Mouse (Mus musculus): Measurements from ENCODE around the gene Gm49630.

Gm49630 gene

GRCm38 (mm10) chr17:7366676-7367374 lies 5.0 kb downstream of the Gm49630 start:
- 35% methylated on average over 5 of the region's 7 CpGs for WGBS

- 40% methylated on average over 1 of the region's 1 CpGs for WGBS
Measured at GRCm38 (mm10) chr17:7366265-7366664, 5.5 kb downstream of the Gm49630 start.

DNA sequence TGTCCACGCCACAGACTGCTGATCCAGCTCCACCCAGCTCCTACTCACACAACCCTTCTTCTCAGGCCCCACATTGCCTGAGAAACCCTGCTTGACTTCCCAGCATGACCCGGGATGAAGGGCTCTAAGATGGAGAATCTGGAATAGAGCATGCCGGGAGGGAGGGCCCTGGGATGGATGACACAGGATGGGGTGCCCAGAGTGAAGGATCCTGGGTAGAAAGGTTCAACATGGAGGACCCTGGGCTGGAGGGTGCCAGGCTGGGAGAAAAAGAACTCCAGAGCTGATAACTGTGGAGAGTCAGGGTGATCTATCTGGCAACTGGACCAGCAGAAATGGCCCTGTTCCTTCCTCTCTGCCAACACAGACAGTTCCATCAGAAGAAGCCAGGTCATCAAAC lies 6.2 kb downstream of the Gm49630 start:
- no CpG with 5 or more reads among the region's 3 CpGs for WGBS

GRCm38 (mm10) chr17:7360749-7361465 lies 10.9 kb downstream of the Gm49630 start:
- WGBS: 73% methylated on average over 9 of the region's 9 CpGs

- 83% methylated on average over 4 of the region's 4 CpGs for WGBS
Measured at GRCm38 (mm10) chr17:7359806-7360205, 12.0 kb downstream of the Gm49630 start.

- 90% methylated on average over 1 of the region's 1 CpGs for WGBS
Measured at GRCm38 (mm10) chr17:7352596-7352995, 19.2 kb downstream of the Gm49630 start, which contains the start of gene Ttll2. TSS of gene Ttll2 (minus strand) at chr17:7352696.

DNA sequence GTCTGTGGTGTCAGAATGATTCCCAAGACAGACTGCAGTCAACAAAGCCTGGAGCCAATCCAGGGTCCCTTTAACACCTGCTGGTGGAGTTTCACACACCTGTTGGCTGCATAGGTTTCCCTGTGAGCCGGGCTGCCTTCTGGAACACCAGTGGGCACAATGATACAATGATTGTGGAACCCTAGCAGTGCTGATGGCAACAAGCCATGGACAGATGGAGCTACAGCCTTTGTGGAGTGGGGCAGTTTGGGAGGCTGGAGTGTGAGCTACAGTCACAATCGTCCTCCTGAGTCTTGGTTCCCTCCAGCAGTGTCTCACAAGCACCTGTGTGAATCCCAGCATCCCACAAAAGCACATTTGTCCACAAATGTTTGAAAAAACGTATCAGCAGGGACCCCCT lies 23.0 kb downstream of the Gm49630 start:
- WGBS: 35% methylated on average over 2 of the region's 3 CpGs

GRCm38 (mm10) chr17:7337381-7337780 lies 34.4 kb downstream of the Gm49630 start:
- WGBS: 40% methylated on average over 8 of the region's 9 CpGs

DNA sequence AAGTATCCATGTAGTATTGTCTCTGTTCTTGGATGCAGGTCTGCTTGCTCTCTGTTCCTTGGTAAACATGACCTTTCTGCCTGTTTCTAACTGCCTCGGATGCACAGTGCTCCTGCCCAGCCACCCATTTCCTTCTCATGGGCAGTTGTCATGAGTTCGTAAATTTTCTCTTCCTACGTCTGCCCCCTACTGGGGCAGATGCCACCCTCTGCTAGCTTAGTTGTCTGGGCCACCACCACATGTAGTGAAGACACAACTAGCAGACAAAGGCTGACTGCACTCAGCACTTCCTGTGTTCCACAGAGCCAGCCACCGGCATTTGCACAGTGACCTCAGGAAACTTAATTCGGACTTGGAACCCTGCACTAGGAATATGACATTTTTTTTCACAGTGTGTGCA lies 39.0 kb downstream of the Gm49630 start:
- 72% methylated on average over 3 of the region's 5 CpGs for WGBS

DNA sequence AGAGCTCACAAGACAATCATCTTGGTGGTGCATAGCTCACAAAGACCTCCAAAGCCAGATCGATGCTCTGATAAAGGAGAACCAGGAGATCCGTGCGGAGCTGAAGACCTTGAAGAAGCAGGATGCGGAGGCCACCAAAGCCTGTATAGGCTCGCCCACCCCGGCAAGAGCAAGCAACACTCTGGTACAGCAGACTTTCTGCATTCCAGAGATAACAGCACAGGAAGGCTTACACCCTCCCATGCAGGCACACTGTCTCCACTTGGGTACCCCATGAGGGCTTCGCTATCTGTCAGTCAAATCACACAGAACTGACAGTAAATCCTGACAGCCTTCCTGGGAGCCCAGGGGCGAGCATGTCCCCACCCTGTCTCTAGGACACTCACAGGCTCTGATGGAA lies 45.4 kb downstream of the Gm49630 start:
- 79% methylated on average over 5 of the region's 8 CpGs for WGBS

GRCm38 (mm10) chr17:7324346-7324745 lies 47.4 kb downstream of the Gm49630 start, which contains the start of gene Tcp10a:
TSS of gene Tcp10a (plus strand) at chr17:7324646.
- WGBS: 95% methylated on average over 5 of the region's 5 CpGs

DNA sequence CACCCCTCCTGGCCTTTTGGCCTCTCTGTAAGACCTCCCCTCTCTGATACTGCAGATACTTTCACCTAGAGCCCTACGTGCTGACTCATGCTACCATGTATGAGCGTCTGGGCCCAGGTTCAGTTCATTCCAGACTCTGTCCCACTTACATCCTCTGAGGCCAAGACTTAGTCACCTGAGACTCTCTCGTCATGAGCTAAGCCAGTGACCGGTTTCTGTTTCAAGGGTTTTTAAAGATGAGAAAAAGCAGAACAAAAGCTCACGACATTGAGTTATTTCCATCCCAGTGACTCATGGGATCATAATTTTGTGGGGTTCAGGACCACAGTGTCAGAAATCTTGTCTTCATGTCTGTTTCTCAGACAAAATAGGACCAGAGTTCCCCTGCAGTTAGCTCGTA lies 52.0 kb downstream of the Gm49630 start:
- WGBS: 91% methylated on average over 6 of the region's 6 CpGs

DNA sequence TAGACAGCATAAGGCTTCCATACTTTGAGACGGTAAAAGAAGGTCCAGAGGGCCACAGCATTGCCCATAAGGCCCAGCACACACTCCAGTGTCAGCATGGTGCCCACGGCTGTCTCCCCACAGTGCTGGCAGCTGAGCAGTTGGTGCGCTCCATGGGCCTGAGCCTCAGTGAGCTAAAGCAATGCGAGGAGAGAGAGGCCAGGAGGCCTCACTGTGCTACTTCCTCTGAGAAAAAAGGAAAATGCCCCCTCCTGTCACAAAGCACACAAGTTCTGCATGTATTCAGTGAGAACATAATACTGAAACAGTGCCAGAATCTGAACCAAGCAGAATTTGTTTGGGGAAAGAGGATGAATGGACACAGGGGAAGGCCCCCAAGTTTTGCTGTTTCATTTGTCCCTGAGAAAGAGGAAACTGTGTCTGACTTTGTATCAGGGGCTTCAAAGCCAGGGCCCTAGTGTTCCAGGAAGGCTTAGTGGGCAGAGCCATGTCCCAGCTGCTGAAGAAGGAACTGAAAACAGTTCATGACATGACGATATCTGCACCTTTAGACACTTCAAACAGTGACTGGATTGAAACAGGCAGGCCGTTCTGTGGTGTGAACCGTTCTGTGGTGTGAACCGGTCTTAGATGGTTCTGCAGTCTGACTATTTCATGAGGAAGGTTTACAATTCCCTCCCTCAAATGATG lies 55.9 kb downstream of the Gm49630 start:
- WGBS: 69% methylated on average over 7 of the region's 8 CpGs

DNA sequence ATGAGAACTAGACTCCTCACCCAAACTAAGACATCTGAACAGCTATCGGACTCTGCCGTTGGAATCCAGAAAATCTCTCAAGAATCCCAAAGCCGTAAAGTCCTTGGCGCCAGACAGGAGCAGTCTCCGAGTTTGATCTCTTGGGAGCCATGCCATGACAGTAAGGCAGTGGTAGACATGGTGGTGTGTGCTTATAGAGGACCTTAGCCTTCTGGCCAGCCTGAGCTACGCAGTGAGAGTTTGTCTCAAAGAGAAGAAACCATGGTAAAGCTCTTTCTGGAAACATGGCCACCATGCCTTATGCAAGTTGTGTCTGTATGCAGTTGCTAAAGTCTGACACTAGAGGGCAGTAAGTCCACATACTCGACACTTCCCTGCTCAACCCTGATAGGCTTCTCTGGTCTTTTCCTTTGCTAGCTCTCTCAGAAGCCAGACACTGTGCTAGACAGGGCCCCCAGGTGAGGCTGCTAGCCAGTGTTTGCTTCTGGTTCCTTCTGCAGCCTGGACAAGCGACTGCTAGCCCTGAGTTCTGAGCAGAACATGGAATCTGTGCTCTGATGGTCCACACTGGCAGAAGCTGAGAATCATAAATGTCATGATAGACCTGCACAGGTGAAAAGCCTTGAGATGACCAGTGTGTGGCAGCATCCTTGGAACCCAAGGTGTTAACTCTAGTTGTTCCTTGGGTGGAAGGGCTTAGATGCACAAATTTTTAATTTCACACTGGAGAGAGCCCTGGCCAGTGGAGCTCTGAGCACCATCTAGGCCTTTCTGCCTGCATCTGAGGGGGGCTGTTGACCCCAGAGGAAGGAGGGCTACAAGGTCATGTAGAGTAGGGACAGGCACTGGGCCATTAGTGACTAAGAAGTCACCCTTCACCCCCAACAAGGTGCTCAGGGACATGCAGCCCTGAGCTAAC lies 65.2 kb downstream of the Gm49630 start:
- 48% methylated on average over 8 of the region's 8 CpGs for whole genome bisulfite sequencing
